Mouse (Mus musculus) lung, embryonic 16.5 days (tissue): ENCODE results near the gene E130308A19Rik. TPM values are rescaled to one million over a fixed set of nuclear protein-coding genes. Genes with fewer than 3 reads are reported as not detected.
A peak's percentile ranks its signal among the peaks of the same experiment; 100 is the strongest.

Source experiments
- ATAC-seq: fragments of 200-750 bp; cut with Nextera tagmentation; 2 replicates; pipeline ENCODE4 v1.8.0; 2017; ENCODE audit warnings: low read depth, mild to moderate bottlenecking, moderate library complexity
- H3K27ac ChIP-seq: fragments of 300-500 bp; sonication (generic); 2 replicates; pipeline ENCODE4 v1.5.1; 2014; ENCODE audit warnings: mild to moderate bottlenecking, control low read depth, low read length
- H3K27me3 ChIP-seq: fragments of 300-500 bp; sonication (generic); 2 replicates; pipeline ENCODE4 v1.6.1; 2014; ENCODE audit warnings: low read depth, low read length, mixed read lengths; ENCODE audit not compliant: control insufficient read depth, insufficient read depth
- H3K36me3 ChIP-seq: fragments of 300-500 bp; sonication (generic); 2 replicates; pipeline ENCODE4 v1.6.1; 2014; ENCODE audit warnings: low read length; ENCODE audit not compliant: control insufficient read depth, insufficient read depth
- H3K4me1 ChIP-seq: fragments of 300-500 bp; sonication (generic); replicated peaks from 2 replicates; pipeline ENCODE4 v1.6.1; 2014; ENCODE audit warnings: low read length, mixed read lengths; ENCODE audit not compliant: control insufficient read depth, insufficient read depth
- H3K4me2 ChIP-seq: fragments of 300-500 bp; sonication (generic); 2 replicates; pipeline ENCODE4 v1.6.1; 2014; ENCODE audit warnings: low read depth, low read length, control low read depth
- H3K4me3 ChIP-seq: fragments of 300-500 bp; sonication (generic); 2 replicates; pipeline ENCODE4 v1.5.1; 2014; ENCODE audit warnings: mild to moderate bottlenecking, low read length, control low read depth
- H3K9ac ChIP-seq: fragments of 300-500 bp; sonication (generic); 2 replicates; pipeline ENCODE4 v1.6.1; 2014; ENCODE audit warnings: low read length, control low read depth
- H3K9me3 ChIP-seq: fragments of 300-500 bp; sonication (generic); 2 replicates; pipeline ENCODE4 v1.6.1; 2016; ENCODE audit warnings: low read length; ENCODE audit not compliant: control insufficient read depth
- WGBS: fragments of 180-500 bp; shearing (Covaris S2); extraction: QIAGEN DNeasy Blood & Tissue Kit; methylation state at CpG from one replicate; pipeline ENCODE4 v1.1.7; 2014; 5-methylcytosine and 5-hydroxymethylcytosine counted together
- polyA plus RNA-seq: library from polyadenylated mRNA; unstranded; fragments of >200 nt; fragmentation: Nextera tagmentation; extraction: Ambion mirVana; gene quantifications from 2 replicates; pipeline ENCODE4 v1.2.1, GENCODE M21; 2015

Gene E130308A19Rik
- polyA plus RNA-seq, 1 experiment from 2014 or later, result 21.1 TPM

GRCm38 (mm10) chr4:59794116-59794515 is 168.1 kb downstream of the E130308A19Rik start:
- H3K4me2 ChIP-seq, result no peak overlapping the region
- ATAC-seq, result no peak
- no peaks in the 10 kb centered on the region for H3K27me3 ChIP-seq
- H3K4me1 ChIP-seq, result 0 out of 2 replicates have a peak, but pooled peaks cover 2% of the 10 kb centered on the region
- H3K4me3 ChIP-seq, result no peak overlapping the region
- H3K27ac ChIP-seq, result no peak overlapping the region
- H3K36me3 ChIP-seq, result no peaks in the 10 kb centered on the region
- H3K9ac ChIP-seq, result no peak overlapping the region
- 83% methylated on average over 2 of the region's 2 CpGs for WGBS
- H3K9me3 ChIP-seq, result no peaks in the 10 kb centered on the region

GRCm38 (mm10) chr4:59795788-59796455 is 169.9 kb downstream of the E130308A19Rik start:
- Histone ChIP-seq H3K27ac (no peak overlapping the region), H3K4me1 (0 out of 2 replicates have a peak, but pooled peaks cover 2% of the 10 kb centered on the region), H3K36me3 (no peaks in the 10 kb centered on the region), H3K4me3 (no peak overlapping the region), H3K4me2 (no peak overlapping the region), H3K27me3 (no peaks in the 10 kb centered on the region), H3K9me3 (no peaks in the 10 kb centered on the region), H3K9ac (no peak overlapping the region)
- no peak for ATAC-seq
- 60% methylated on average over 2 of the region's 2 CpGs for WGBS

- Histone ChIP-seq H3K27ac (no peak overlapping the region), H3K36me3 (no peaks in the 10 kb centered on the region), H3K4me3 (no peak overlapping the region), H3K4me1 (peaks cover 6% of the 10 kb centered on the region), H3K9ac (no peak overlapping the region), H3K9me3 (no peaks in the 10 kb centered on the region), H3K27me3 (no peaks in the 10 kb centered on the region), H3K4me2 (no peak overlapping the region)
- 78% methylated on average over 5 of the region's 5 CpGs for WGBS
- no peak for ATAC-seq
Observed at GRCm38 (mm10) chr4:59800181-59800580, 174.2 kb downstream of the E130308A19Rik start.

- Histone ChIP-seq H3K9me3 (no peaks in the 10 kb centered on the region), H3K4me2 (no peak within 1 kb of the TSS)
- no peak for ATAC-seq
Observed at GRCm38 (mm10) chr4:59801489-59801888, 175.5 kb downstream of the E130308A19Rik start, which contains the start of gene Inip. Inip (minus strand) TSS chr4:59801589.

GRCm38 (mm10) chr4:59802107-59802506 is 176.1 kb downstream of the E130308A19Rik start:
- 79% methylated on average over 6 of the region's 6 CpGs for WGBS
- peaks cover 8% of the 10 kb centered on the region for H3K4me1 ChIP-seq
- H3K4me2 ChIP-seq, result no peak overlapping the region
- no peak for ATAC-seq
- H3K4me3 ChIP-seq, result no peak overlapping the region
- no peaks in the 10 kb centered on the region for H3K36me3 ChIP-seq
- H3K9ac ChIP-seq, result no peak overlapping the region
- no peaks in the 10 kb centered on the region for H3K27me3 ChIP-seq
- no peaks in the 10 kb centered on the region for H3K9me3 ChIP-seq
- no peak overlapping the region for H3K27ac ChIP-seq

More at GRCm38 (mm10) chr4:59801489-59801888, 175.5 kb downstream of the E130308A19Rik start, which contains the start of gene Inip:
- Histone ChIP-seq H3K36me3 (no peaks in the 10 kb centered on the region), H3K4me1 (peaks cover 5% of the 10 kb centered on the region), H3K27me3 (no peaks in the 10 kb centered on the region), H3K9ac (no peak within 1 kb of the TSS), H3K27ac (no peak within 1 kb of the TSS), H3K4me3 (no peak within 1 kb of the TSS)

- Histone ChIP-seq H3K27me3 (no peaks in the 10 kb centered on the region), H3K4me3 (no peak overlapping the region), H3K9me3 (no peaks in the 10 kb centered on the region), H3K4me1 (peaks cover 10% of the 10 kb centered on the region), H3K9ac (no peak overlapping the region), H3K4me2 (no peak overlapping the region), H3K36me3 (no peaks in the 10 kb centered on the region), H3K27ac (no peak overlapping the region)
- ATAC-seq, result no peak
- 53% methylated on average over 4 of the region's 4 CpGs for WGBS
Observed at GRCm38 (mm10) chr4:59802792-59803191, 176.8 kb downstream of the E130308A19Rik start.

- H3K27me3 ChIP-seq, result no peaks in the 10 kb centered on the region
- no peaks in the 10 kb centered on the region for H3K9me3 ChIP-seq
- H3K9ac ChIP-seq, result no peak overlapping the region
- 73% methylated on average over 5 of the region's 5 CpGs for WGBS
- H3K4me1 ChIP-seq, result peaks cover 11% of the 10 kb centered on the region
- no peaks in the 10 kb centered on the region for H3K36me3 ChIP-seq
- no peak for ATAC-seq
- H3K4me3 ChIP-seq, result no peak overlapping the region
- no peak overlapping the region for H3K4me2 ChIP-seq
- no peak overlapping the region for H3K27ac ChIP-seq
Observed at GRCm38 (mm10) chr4:59803358-59803757, 177.3 kb downstream of the E130308A19Rik start.

GRCm38 (mm10) chr4:59804754-59805153 is 178.7 kb downstream of the E130308A19Rik start:
- Histone ChIP-seq H3K4me2 (peak overlapping the region; percentile 94), H3K4me3 (peak overlapping the region; percentile 87), H3K9me3 (no peaks in the 10 kb centered on the region), H3K36me3 (no peaks in the 10 kb centered on the region), H3K9ac (no peak overlapping the region), H3K4me1 (peaks cover 11% of the 10 kb centered on the region), H3K27ac (no peak overlapping the region), H3K27me3 (no peaks in the 10 kb centered on the region)
- WGBS, result 83% methylated on average over 1 of the region's 1 CpGs
- no peak for ATAC-seq

- H3K27ac ChIP-seq, result peak within 1 kb of the TSS; percentile 67
- no peaks in the 10 kb centered on the region for H3K27me3 ChIP-seq
- no peaks in the 10 kb centered on the region for H3K9me3 ChIP-seq
- H3K9ac ChIP-seq, result peak within 1 kb of the TSS; percentile 84
- peak; percentile 97 for ATAC-seq
- 2% methylated on average over 44 of the region's 45 CpGs for WGBS
- H3K4me3 ChIP-seq, result peak within 1 kb of the TSS; percentile 87
- H3K4me1 ChIP-seq, result peaks cover 11% of the 10 kb centered on the region
- no peaks in the 10 kb centered on the region for H3K36me3 ChIP-seq
- peak within 1 kb of the TSS; percentile 94 for H3K4me2 ChIP-seq
Observed at GRCm38 (mm10) chr4:59805181-59805967, 179.4 kb downstream of the E130308A19Rik start, which contains the start of gene Snx30. Snx30 (plus strand) TSS chr4:59805840.
